Mouse (Mus musculus) cerebellum, postnatal 4 days (tissue): ENCODE measurements around the gene Hs3st3b1.

Source experiments
- DNase-seq, 2 experiments: peaks; one replicate each; pipeline ENCODE4 v3.0.0; 2022; ENCODE audit warnings: low spot score in 2 of 2, mixed read lengths in 1 of 2

The Hs3st3b1 gene

GRCm38 (mm10) chr11:63924286-63924930 lies 2.3 kb upstream of the Hs3st3b1 start:
- no peak for DNase-seq

GRCm38 (mm10) chr11:63923386-63923785 lies 1.3 kb upstream of the Hs3st3b1 start:
- DNase-seq, result no peak

- DNase-seq, result peak in 1 of 2 experiments; percentile 25
Observed at GRCm38 (mm10) chr11:63921044-63921951, 792 bp downstream of the Hs3st3b1 start.

- DNase-seq, result peak; percentile 61 to 81
Observed at GRCm38 (mm10) chr11:63920531-63920930, 1.6 kb downstream of the Hs3st3b1 start.

GRCm38 (mm10) chr11:63919211-63920098 lies 2.6 kb downstream of the Hs3st3b1 start:
- no peak for DNase-seq

GRCm38 (mm10) chr11:63918321-63919105 lies 3.6 kb downstream of the Hs3st3b1 start:
- DNase-seq, result no peak

- DNase-seq, result no peak
Observed at GRCm38 (mm10) chr11:63917561-63917960, 4.5 kb downstream of the Hs3st3b1 start.

- peak; percentile 53 to 64 for DNase-seq
Observed at GRCm38 (mm10) chr11:63914388-63914787, 7.7 kb downstream of the Hs3st3b1 start.

GRCm38 (mm10) chr11:63913936-63914335 lies 8.2 kb downstream of the Hs3st3b1 start:
- no peak for DNase-seq

GRCm38 (mm10) chr11:63911001-63911400 lies 11.1 kb downstream of the Hs3st3b1 start:
- DNase-seq, result no peak

- DNase-seq, result no peak
Observed at GRCm38 (mm10) chr11:63909961-63910360, 12.1 kb downstream of the Hs3st3b1 start.

- no peak for DNase-seq
Observed at GRCm38 (mm10) chr11:63908500-63908899, 13.6 kb downstream of the Hs3st3b1 start.

GRCm38 (mm10) chr11:63906552-63907353 lies 15.3 kb downstream of the Hs3st3b1 start:
- DNase-seq, result no peak

- no peak for DNase-seq
Observed at GRCm38 (mm10) chr11:63904787-63905186, 17.3 kb downstream of the Hs3st3b1 start.

- DNase-seq, result no peak
Observed at GRCm38 (mm10) chr11:63898509-63899168, 23.5 kb downstream of the Hs3st3b1 start.

GRCm38 (mm10) chr11:63897856-63898508 lies 24.1 kb downstream of the Hs3st3b1 start:
- DNase-seq, result no peak

GRCm38 (mm10) chr11:63897011-63897410 lies 25.1 kb downstream of the Hs3st3b1 start:
- no peak for DNase-seq

GRCm38 (mm10) chr11:63894188-63894587 lies 27.9 kb downstream of the Hs3st3b1 start:
- no peak for DNase-seq

GRCm38 (mm10) chr11:63893557-63893956 lies 28.5 kb downstream of the Hs3st3b1 start:
- DNase-seq, result no peak
